Mouse (Mus musculus) left cerebral cortex, adult 8-10 months (tissue): Measurements from ENCODE around the gene Nhsl2. TPM values are rescaled to one million over a fixed set of nuclear protein-coding genes. Genes with fewer than 3 reads are reported as not detected.

ENCODE experiments used
- DNase-seq, 2 experiments: peaks; one replicate each; pipeline ENCODE4 v3.0.0; 2022; ENCODE audit warnings: low spot score in 2 of 2
- total RNA-seq, 4 experiments: library from RNA; stranded (reverse); gene quantifications; 2 replicates each; pipeline ENCODE4 v1.2.4; 2022

Gene Nhsl2
- total RNA-seq, 4 experiments from 2014 or later: 36.2 to 44.7 (median 41.9) TPM

DNA sequence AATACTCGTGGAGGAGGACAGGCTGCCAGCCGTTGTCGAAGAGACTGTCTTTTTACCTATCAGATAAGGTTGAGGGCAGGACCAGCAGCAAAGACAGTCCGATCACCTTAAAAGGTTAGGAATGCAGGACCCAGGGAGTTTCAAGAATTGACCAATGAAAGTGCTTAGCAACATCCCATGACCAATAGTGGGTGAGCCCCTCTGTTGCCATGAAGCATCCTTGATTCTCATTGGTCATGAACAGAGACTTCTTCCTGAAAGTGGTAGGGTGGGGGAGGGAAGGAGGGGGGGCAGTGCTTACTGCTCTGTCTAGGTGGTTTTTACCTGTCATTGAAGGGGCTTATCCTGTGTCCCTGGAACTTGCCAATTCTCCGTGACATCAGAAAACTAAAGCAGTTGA is 130.1 kb downstream of the Nhsl2 start:
- no peak for DNase-seq

- DNase-seq: no peak
Measured at GRCm38 (mm10) chrX:101980586-101980985, 131.4 kb downstream of the Nhsl2 start.

DNA sequence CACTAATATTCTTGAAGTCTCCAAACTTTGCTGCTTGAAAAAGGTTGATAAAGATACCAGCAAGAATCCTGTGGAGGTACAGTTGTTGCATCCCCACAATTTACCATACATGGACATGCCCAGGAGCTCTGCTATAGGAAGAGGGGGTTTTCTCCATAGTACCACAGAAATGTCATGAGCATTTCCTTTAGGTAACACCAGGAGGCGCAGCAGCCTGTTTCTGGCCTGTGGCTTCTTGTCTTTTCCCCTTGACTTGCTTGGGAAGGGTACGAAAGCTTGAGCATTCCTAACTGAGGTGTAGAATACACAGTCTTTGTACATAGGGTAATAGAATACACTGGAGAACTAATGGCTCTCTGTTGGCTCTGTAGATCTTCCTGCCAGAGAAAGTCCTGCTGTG is 132.3 kb downstream of the Nhsl2 start:
- DNase-seq: no peak

GRCm38 (mm10) chrX:101983638-101984037 is 134.5 kb downstream of the Nhsl2 start:
- DNase-seq: no peak

- no peak for DNase-seq
Measured at GRCm38 (mm10) chrX:101986657-101987367, 137.6 kb downstream of the Nhsl2 start.

GRCm38 (mm10) chrX:101993841-101994571 is 144.8 kb downstream of the Nhsl2 start:
- DNase-seq: peak; percentile 18 to 83

DNA sequence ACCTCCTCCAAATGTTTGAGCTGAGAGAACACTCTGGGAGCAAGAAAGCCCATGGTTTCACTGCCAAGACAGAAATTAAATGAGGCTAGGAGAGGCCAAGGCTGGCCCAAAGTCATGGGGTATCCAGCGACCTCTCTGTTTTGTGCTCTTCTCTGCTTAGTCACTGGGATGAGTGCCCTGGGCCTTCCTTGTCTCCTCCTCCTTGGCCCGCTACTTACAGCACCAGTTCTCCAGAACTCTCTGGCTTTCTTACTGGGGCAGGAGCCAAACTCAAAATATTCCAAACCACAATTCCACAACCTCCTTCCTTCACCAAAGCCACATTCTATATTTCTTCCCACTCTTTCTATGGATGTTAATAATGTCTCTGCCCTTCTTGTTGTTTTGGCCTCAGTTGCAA is 147.5 kb downstream of the Nhsl2 start:
- no peak for DNase-seq

DNA sequence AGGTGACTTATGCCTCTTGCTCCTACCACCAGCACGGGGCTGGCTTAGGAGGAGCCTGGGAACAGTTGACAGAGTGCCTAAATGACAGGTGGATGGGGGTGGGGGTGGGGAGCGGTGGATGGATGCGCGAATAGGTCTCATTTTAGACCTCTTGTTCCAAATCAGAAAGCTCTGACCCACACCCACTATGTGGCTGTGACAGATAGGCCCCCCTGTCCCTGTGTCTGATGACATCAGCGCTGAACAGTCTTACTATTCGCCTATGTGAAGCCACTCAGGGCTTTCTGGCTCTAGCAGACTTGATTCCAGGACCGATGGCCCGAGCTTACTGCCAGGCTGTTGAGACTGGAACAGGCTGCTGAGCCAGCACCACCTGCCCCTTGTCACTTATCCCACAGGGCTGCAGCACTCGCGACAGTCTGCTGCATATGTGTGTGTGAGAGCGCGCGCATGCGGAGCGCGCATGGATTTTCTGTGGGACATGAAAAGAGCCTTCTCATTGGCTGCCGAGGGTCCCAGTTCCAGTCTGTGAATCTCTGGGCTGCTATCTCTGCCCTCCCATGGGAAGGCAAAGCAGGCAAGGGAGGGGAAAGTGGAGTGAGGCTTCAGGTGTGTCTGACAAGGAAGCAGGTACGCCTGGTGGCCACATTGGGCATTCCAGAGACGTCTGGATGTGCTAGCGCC is 154.6 kb downstream of the Nhsl2 start:
- DNase-seq: peak; percentile 42 to 76

DNA sequence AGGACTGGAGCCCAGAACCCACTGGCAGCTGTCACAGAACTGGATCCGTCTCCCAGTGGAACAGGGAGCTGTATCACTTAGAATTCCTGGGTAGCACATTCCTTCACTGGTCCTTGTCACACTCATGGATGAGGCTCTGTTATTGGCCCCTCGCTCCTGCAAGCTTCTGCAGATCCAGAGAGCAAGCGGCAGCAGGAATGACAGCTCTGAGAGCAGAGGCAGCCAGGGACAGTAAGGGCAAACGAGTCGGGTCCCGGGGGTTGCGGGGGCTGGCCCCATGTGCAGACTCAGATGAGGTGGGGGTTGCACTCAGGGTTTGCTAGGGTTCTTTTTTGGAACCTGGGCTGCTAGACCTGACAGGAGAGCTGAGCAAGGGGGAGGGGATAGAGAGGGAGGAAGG is 155.2 kb downstream of the Nhsl2 start:
- DNase-seq: peak in 1 of 2 experiments; percentile 28

DNA sequence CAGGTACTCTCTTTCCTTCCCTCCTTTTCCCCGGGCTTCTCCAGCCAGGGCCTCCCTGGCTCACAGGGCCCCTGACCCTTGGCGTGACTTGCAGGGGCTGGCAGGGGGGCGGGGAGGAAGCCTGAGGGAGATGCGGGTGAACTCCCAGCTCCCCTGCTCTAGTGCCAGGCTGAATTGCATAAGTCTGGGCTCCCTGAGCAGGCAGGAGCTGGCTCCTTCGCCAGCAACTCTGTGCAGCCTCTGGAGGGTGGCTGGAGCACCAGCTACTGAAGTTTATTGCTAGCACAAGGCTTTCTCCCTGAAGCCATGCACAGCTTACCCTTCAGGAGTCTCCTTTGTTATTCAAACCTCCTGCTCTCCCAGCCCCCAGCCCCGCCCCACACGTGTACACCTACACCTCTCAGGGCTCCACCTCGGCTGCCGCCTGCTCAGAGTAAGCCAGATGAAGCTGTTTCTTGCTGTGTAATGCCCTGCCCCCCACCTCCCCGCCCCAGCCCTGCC is 156.0 kb downstream of the Nhsl2 start:
- peak; percentile 21 for DNase-seq

GRCm38 (mm10) chrX:102007935-102008334 is 158.8 kb downstream of the Nhsl2 start:
- no peak for DNase-seq

GRCm38 (mm10) chrX:102017213-102017923 is 168.2 kb downstream of the Nhsl2 start:
- DNase-seq: no peak

DNA sequence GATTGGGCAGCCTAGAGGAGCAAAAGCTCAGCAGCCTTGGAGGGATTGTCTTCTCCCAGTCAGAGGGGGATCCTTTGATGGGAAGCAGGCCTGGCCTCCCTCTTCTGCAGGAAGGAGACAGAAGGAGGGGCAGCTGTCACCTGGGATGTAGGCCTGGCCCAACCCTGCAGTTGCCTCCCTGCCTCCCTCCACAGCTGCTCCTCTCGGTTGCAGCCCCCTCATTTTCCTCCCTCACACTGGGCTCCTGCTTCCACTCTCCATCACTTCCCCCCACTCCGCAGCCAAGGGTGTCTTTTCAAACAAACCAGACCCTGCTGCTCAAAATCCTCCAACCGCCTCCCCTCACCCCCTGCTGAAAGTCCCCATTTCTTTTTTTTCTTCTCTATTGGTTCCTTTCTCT is 169.7 kb downstream of the Nhsl2 start:
- DNase-seq: peak in 1 of 2 experiments; percentile 38

DNA sequence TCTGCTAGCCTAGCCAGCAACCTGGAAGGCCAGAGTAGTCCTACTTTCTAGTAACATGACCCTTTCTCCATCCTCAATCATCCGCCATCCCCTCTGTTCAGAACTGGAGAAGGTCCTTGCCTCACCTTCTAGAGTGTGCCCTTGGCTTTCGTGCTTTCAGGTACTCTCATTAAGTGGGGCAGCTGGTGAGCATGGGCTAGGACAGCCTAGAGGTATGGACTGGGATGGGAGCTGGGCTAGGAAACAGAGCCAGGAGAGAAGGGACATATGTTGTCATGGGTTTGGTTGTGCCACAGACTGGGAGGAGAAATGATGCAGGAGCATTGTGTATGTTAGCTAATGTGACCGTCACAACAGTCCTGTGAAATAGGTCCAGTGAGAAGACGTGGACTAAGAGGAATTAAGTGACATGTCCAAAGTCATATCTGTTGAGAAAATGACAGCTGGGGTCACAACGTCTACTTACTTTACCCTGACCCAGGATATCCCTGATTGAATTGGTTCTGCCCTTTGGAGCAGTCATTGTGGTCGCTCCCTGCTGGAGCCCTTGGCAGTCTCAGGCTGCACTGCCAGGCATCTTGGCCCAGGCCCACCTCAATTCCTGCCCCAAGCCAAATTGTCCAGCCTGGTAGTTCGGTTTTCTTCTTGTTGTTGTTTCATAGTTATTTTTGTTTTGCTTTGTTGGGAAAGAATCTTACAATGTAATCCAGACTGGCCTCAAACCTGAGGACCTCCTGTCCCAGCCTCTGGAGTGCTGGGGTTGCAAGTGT is 170.5 kb downstream of the Nhsl2 start:
- no peak for DNase-seq

GRCm38 (mm10) chrX:102024976-102025375 is 175.8 kb downstream of the Nhsl2 start:
- DNase-seq: no peak

DNA sequence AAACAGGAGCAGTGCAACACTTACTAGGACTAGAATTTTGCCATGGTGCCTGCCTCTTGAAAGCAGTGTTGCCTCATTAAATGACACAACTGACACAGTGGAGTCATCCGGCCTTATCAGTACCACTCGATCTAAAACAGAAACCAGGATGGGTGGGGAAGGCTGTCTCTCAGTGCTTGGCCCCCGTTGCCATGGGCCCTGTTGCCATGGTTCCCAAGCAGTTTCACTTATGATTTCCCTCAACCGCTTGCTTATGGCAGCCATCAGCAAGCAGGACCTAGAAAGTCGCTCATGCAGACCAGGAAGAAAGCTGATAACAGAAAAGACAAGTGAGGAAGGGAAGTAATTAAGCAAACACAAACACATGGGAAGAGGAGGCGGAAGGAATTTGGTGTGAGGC is 182.7 kb downstream of the Nhsl2 start:
- DNase-seq: no peak

GRCm38 (mm10) chrX:102032431-102032830 is 183.2 kb downstream of the Nhsl2 start:
- no peak for DNase-seq

GRCm38 (mm10) chrX:102033566-102033965 is 184.4 kb downstream of the Nhsl2 start:
- no peak for DNase-seq

- DNase-seq: no peak
Measured at GRCm38 (mm10) chrX:102035671-102036070, 186.5 kb downstream of the Nhsl2 start.

DNA sequence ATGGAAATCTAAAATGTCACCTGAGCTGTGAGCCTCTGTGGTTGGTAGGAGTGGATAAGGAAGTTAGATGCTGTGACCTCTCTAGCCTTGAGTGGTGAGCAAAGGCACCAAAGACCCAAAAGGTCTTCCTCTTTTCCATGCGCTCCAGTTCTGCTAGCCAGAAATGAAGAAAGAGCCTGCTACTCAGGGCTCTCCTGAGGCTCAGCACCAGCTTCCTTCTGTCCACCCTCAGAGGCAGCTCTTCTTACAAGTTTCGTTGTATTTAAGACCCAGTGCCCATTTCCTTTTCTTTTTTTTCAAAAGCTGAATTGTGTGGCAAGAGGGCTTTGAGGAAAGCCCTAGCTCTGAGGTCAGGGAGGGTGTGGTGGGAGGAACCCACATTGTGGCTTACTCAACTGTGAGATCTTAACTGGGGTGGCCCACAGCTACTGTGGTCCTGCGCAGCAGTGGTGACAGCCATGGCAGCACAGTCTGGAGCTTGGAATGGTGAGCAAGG is 187.7 kb downstream of the Nhsl2 start:
- DNase-seq: no peak

- no peak for DNase-seq
Measured at GRCm38 (mm10) chrX:102037506-102037905, 188.3 kb downstream of the Nhsl2 start.
